Mouse (Mus musculus): ENCODE data around the gene Hebp1.

Gene Hebp1

GRCm38 (mm10) chr6:135158509-135158908 is 39.3 kb downstream of the Hebp1 start:
- DNase-seq, result no peak

- peak; percentile 24 for DNase-seq
Observed at GRCm38 (mm10) chr6:135157496-135157895, 40.3 kb downstream of the Hebp1 start.

- DNase-seq, result no peak
Observed at GRCm38 (mm10) chr6:135156597-135156996, 41.2 kb downstream of the Hebp1 start.

GRCm38 (mm10) chr6:135153719-135154118 is 44.1 kb downstream of the Hebp1 start:
- no peak for DNase-seq

DNA sequence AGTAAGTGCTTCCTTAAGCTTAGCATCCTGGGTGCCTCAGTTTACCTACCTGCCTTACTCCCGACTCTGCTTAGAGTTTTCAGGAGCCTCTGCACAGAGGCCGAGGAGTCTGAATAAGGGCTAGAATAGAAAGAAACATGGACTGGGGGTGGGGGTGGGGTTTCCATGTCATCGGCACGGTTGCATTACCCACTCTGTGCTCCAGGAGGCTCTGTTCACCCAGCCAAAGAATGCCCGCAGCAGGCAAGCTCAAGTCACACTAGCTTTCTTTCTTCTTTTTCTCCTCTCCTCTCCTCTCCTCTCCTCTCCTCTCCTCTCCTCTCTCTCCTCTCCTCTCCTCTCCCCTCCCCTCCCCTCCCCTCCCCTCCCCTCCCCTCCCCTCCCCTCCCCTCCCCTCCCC is 47.5 kb downstream of the Hebp1 start:
- peak; percentile 47 for DNase-seq

DNA sequence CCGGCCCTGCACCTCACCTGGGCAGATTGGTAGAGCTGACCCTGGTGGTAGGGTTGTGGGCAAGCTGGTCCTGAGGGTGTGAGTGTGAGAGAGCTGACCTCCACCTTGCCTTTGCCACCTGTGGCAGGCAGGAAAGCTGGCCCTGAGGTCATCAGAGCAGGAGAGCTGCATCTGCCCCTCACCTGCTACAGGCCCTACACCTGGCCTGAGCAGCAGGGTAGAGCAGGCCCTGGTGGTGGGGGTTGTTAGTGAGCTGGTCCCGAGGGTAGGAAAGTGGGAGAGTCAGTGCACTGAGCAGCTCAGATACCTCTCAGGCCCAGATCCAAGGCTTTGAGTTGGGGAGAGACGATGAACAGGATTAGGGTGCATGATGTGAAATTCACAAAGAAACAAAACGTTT is 48.1 kb downstream of the Hebp1 start:
- DNase-seq, result no peak

- DNase-seq, result no peak
Observed at GRCm38 (mm10) chr6:135149175-135149574, 48.6 kb downstream of the Hebp1 start.

- DNase-seq, result peak; percentile 49
Observed at GRCm38 (mm10) chr6:135148506-135148905, 49.3 kb downstream of the Hebp1 start.

DNA sequence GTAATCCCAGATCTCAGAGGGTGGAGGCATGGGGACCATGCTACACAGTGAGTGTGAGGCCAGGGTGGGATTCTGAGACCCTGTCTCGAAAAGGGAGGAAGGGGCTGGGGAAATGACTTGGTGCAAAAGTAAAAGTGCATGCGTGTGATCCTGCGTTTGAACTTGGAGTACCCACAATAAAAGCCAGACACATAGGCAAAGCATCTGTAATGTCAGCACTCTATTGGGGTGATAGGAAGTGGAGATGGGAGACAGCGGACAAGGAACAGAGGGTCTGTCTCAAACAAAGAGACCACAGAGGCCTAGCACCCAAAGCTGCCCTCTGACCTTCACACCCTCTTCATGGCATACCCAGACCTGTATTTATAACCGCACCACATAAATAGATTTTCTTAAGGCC is 51.8 kb downstream of the Hebp1 start:
- no peak for DNase-seq

GRCm38 (mm10) chr6:135144516-135144915 is 53.3 kb downstream of the Hebp1 start:
- peak; percentile 50 for DNase-seq

DNA sequence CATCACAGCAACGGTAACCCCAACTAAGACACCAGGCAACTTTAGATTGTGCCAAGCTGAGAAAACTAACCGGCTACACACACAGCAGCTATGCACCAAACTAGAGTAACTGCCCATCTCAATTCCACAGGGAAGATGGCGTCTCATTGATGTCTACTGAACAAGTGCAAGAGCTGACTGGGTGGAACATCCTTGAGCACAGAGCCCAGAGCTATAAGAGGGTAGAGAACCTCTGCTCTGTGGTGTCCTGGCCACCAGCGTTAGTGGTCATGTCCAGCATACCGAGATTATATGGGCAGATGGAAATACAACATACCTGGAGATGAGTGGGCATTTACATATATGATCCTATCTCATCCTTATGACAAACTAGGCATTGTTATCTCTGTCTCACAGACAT is 54.7 kb downstream of the Hebp1 start:
- no peak for DNase-seq

DNA sequence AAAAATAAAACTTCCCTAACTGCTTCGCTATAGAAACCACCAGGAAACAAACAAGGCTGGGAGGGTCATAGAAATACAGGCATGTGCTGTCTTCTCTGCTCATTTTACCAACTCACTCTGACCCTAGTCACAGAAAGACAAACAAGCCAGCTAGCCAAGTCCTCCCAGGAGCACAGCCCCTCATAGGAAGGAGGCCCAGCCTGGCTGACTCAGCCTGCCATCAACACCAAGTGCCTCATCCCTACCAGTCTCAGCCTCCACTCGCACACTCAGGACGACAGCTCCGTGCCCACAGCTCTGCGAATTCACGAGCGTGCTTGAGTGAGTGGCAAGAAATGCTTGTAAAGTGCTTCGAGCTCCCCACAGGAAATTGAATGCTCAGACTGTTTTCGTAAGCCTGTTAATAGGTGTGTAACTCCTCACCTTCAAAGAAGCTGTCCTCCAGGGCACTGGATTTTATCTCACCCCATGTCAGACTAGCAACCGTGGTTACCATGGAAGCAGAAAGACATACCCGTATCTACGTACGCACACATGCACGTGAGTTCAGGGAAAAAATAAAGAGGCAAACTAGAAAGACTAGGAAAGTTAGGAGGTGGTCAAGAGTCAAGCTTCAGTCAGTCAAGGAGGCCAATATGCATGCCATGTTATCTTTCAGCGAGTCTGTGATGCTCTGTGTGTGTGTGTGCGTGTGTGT is 56.2 kb downstream of the Hebp1 start:
- no peak for DNase-seq

DNA sequence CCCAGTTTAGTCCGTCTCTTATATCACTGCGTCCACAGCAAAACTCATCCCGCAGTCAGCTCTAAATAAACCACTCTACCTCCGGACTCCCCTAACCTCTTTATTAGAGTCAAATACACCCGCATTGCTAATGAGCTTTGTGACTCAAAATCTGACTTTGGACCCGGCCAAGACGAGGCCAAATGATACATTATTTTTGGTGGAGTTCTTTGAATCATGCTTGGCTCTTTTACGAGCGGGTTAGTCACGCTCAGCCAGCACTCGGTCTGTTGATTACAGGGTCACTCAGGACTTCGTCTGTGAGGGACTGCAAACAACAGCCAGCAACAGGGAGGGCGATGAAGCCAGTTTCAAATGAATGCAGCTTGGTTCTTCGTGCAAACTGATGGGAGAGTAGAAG is 59.1 kb downstream of the Hebp1 start:
- DNase-seq, result no peak

- peak; percentile 61 for DNase-seq
Observed at GRCm38 (mm10) chr6:135138207-135138606, 59.6 kb downstream of the Hebp1 start.

DNA sequence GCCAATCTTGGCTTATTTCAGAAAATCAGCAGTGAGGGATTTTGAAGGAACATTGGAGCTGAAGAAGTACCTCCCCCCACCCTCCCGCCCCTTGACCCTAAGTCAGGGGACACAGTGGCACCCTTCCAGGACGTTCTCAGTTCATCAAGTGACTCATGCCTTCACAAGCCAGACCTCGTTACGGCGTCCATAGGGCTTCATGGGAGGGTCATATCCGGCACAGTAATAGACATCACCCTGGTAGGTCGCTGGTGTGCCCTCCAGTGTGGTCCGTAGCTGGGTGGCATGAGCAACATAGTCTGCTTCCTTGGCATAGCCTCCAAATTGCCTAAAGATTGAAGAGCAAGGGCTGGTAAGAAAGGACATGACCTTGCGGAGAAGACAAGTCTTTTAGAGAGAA is 60.1 kb downstream of the Hebp1 start:
- DNase-seq, result peak; percentile 74

DNA sequence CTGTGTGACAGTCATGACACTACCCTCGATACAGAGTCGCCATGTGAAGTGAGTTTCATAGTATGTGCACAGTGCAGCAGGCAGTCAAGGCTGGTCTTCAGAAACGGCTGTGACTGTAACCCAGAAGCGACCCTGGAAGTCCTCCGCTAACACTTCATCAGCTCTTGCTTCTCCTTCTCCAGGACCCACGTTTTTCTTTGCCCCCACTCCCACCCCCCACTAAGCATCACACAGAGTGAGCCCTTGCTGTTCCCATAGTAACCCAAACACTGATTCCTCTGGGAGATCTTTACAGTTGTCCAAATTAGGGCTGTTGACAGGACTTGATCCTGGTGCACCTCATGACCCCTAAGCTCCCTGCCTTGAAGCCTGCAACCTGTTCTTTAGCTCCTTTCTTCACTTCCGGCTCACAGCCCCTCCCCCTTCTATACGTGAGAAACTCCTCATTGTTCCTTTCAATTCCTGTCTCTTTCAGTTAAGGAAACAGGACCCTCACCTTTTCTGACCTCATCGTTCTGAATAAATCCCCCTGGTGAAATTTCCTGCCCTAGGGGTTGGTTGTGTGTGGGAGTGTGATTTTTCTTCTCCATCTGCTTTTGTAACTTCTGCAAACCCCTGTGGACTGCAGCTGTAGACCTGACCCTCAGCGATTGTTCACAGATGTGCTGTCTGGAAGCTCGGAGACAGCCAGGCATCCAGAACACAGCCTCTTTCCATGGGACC is 61.2 kb downstream of the Hebp1 start:
- DNase-seq, result peak; percentile 56

GRCm38 (mm10) chr6:135135735-135136134 is 62.1 kb downstream of the Hebp1 start:
- no peak for DNase-seq

GRCm38 (mm10) chr6:135133486-135133885 is 64.3 kb downstream of the Hebp1 start:
- no peak for DNase-seq

DNA sequence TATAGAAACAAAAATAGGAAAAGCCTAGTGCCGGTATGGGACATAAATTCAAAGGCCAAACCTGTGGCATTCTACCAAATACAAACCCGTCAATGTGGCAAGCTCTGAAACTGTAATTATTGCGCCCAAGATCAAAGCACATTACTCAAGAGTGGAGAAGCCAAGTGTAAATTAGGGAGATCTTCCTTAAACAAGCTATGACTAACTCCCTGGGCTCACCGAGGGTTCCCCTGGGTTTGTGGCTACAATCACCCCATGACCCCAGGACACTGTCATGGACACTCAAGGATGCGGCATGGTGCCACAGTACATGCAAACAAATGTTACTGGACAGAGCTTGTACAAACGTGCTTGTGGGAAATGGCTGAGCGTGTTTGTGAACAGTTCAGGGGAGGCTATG is 64.7 kb downstream of the Hebp1 start:
- no peak for DNase-seq

GRCm38 (mm10) chr6:135124755-135125380 is 73.0 kb downstream of the Hebp1 start:
- DNase-seq, result no peak

GRCm38 (mm10) chr6:135118183-135118582 is 79.6 kb downstream of the Hebp1 start, which contains the start of gene Gprc5d:
TSS of gene Gprc5d (minus strand) at chr6:135118283.
- DNase-seq, result no peak

DNA sequence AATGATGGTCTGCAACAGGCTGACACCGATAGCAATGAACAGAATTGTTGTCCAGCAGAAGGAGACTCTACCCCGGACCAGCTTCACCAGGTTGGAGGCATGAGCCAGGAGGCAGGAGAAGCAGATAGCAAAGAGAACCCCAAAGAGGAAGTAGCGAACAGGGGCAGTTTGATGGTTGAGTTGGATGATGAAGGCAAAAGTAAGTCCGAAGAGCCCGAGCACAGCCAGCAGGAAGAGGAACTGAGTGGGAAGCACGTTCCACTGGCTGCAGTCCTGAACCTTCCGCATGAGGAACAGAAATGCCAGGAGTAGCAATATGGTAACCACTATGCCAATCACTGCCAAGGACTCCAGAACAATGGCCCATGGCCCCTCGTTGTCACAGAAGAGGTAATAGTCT is 81.3 kb downstream of the Hebp1 start:
- DNase-seq, result no peak

DNA sequence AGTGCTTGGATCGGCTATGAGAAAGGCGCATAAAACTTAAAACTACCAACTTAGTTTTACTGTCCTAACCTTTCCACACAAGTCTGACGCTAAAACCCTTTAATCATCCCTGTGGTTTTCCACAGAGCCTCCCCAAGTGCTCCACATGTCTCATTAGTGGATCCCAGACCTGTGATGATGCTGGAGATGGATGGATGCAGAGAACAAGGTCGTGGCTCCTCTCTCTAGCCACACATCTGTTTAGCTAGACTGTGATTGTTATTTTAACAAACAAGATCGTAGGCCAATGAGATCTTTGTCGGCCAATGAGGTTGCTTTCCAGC is 84.7 kb downstream of the Hebp1 start:
- no peak for DNase-seq

DNA sequence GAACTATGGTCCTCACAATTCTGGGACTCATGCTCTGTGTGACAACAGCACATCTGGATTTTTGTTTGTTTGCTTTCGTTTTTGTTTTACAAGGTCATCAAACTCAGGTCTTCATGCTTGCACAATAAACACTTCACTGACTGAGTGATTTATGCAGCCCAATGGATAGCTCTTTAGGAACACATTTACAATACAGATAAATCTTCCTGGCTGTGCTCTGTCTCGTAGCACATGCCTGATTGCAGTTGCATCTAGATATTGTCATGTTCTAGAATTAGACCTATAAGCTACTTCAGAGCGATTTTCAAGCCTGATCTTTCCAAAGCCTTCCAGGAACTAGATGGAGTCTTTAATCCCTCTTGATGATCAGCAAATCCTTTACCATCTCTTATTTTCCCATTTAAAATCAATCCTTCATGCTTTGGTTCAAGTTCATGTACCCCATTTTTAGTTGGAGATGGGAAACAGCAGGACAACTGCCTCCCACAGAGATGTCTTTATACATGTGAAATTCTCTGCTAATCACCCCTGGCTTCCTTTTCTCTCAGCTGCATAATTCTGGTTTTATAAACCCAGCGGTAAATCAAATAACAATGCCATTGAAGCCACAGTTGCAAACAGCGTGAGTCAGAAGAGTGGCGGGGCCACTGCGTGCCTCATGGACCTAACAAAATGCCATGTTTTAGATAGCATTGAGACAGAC is 85.3 kb downstream of the Hebp1 start:
- DNase-seq, result no peak

Measured in lung, postnatal 10 days (tissue).